Mouse (Mus musculus) cerebellum, adult 8-10 months (tissue): ENCODE results near the gene Pcdh19.
"Not testable (repeated sequence)": the region's sequence is repeated elsewhere in the genome, so short reads cannot be mapped to it uniquely, and the experiment has no call there.

Experiments used
- DNase-seq: peaks from one replicate; pipeline ENCODE4 v3.0.0; 2022

Pcdh19 gene

GRCm38 (mm10) chrX:133688840-133689239 lies at the start of gene Pcdh19:
Gene Pcdh19 (minus strand): TSS chrX:133688987.
- DNase-seq, result peak; percentile 24

GRCm38 (mm10) chrX:133735871-133736270 lies 47.1 kb upstream of the Pcdh19 start:
- no peak for DNase-seq

- DNase-seq, result no peak
These were observed 46.2 kb upstream of the Pcdh19 start for GRCm38 (mm10) chrX:133734984-133735383.

GRCm38 (mm10) chrX:133721517-133721916 lies 32.7 kb upstream of the Pcdh19 start:
- no peak for DNase-seq

- DNase-seq, result no peak
These were observed 21.8 kb upstream of the Pcdh19 start for GRCm38 (mm10) chrX:133710621-133711020.

GRCm38 (mm10) chrX:133702902-133703301 lies 14.1 kb upstream of the Pcdh19 start:
- no peak for DNase-seq

- not testable (repeated sequence) for DNase-seq
These were observed 9.1 kb upstream of the Pcdh19 start for GRCm38 (mm10) chrX:133697871-133698270.

- no peak for DNase-seq
These were observed 7.7 kb upstream of the Pcdh19 start for GRCm38 (mm10) chrX:133696461-133696860.

GRCm38 (mm10) chrX:133693037-133693760 lies 4.4 kb upstream of the Pcdh19 start:
- no peak for DNase-seq

GRCm38 (mm10) chrX:133692392-133692790 lies 3.6 kb upstream of the Pcdh19 start:
- no peak for DNase-seq

GRCm38 (mm10) chrX:133691581-133692391 lies 3.0 kb upstream of the Pcdh19 start:
- DNase-seq, result peak; percentile 31

- DNase-seq, result no peak
These were observed 2.0 kb upstream of the Pcdh19 start for GRCm38 (mm10) chrX:133690822-133691221.

- no peak for DNase-seq
These were observed 926 bp upstream of the Pcdh19 start for GRCm38 (mm10) chrX:133689576-133690250.

- no peak for DNase-seq
These were observed 631 bp downstream of the Pcdh19 start for GRCm38 (mm10) chrX:133688156-133688555.

- DNase-seq, result no peak
These were observed 1.1 kb downstream of the Pcdh19 start for GRCm38 (mm10) chrX:133687666-133688151.

- no peak for DNase-seq
These were observed 2.1 kb downstream of the Pcdh19 start for GRCm38 (mm10) chrX:133686533-133687311.

- no peak for DNase-seq
These were observed 3.2 kb downstream of the Pcdh19 start for GRCm38 (mm10) chrX:133685572-133685971.

GRCm38 (mm10) chrX:133683961-133684360 lies 4.8 kb downstream of the Pcdh19 start:
- DNase-seq, result no peak

- DNase-seq, result no peak
These were observed 13.7 kb downstream of the Pcdh19 start for GRCm38 (mm10) chrX:133675121-133675520.

- DNase-seq, result no peak
These were observed 15.0 kb downstream of the Pcdh19 start for GRCm38 (mm10) chrX:133673796-133674195.

GRCm38 (mm10) chrX:133660111-133660510 lies 28.7 kb downstream of the Pcdh19 start:
- no peak for DNase-seq
